Mouse (Mus musculus) spleen, embryonic (tissue): Measurements from ENCODE around the gene Rasgrp3.
"Not testable (repeated sequence)": the region's sequence is repeated elsewhere in the genome, so short reads cannot be mapped to it uniquely, and the experiment has no call there.

Source experiments
- CTCF ChIA-PET: fragments of 350-600 bp; sonication (Branson Sonifier 250); formaldehyde crosslinking; loops from one replicate; lab custom pipeline; 2022; lab: Charles Lee

Gene Rasgrp3

DNA sequence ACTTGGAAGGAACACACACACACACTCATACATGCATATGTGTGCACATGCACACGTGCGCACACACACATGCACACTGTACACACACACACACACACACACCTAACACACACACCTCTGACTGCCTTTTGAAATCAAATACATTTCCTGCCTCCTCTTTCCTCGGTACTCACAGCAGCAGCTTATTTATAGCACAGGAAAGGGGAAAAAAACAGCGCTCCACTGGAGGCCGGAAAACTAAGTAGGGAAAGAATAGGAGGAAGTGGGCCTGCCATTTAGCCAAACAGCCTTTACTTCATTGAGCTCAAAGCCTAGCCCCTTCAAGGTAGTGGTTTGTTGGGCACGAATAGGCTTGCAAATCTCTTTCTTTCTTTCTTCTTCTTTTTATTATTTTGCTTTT lies at the start of gene Rasgrp3:
Gene Rasgrp3, plus strand, starts transcription at position 298 of the 400 bp plus-strand sequence.
- CTCF ChIA-PET = interaction anchor here (1.6 kb wide), 1 partner anchor 32 kb away, joined by 3 read pairs; no protein-coding TSS in a partner anchor

GRCm38 (mm10) chr17:75388402-75388801 lies 47.3 kb upstream of the Rasgrp3 start:
- CTCF ChIA-PET = interaction anchor here (0.7 kb wide), 1 partner anchor 8 kb away, joined by 3 read pairs; no protein-coding TSS in a partner anchor

- CTCF ChIA-PET = no interaction called here
These were observed 45.6 kb upstream of the Rasgrp3 start for GRCm38 (mm10) chr17:75390142-75390541.

DNA sequence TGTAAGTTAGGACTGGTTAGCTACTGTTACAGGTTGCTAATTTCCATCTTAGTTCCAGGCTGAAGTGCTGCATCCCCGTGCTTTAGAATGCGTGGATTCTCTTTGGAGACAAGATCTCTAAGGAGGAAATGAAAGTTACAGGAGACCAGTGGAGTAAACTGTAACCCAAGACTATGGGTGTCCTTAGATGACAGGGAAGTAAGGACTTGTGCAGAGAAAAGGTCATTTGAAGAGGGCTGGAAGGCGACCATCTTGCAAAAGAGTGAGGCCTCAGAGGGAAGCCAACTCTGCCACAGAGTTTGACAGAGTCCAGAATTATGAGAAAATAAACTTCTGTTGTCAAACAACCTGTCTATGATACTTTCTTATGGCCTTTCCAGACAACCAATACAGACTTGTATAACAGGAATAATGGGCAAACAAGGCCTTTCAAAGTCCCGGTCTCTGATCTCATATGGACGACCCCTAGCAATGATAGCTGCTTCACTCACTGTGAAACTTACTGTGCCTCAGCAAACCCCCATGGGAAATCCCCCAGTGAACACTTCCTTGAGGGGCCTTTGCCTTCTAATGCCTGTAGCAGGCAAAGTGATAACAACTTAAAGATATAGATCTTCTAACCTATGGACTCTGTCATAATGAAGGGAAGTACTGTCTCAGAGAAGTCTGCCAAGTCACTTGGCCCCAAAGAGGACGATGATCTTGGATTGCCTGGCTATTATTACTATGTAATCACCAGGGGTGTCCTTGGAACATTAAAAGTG lies 44.1 kb upstream of the Rasgrp3 start:
- CTCF ChIA-PET = no interaction called here

GRCm38 (mm10) chr17:75406405-75406804 lies 29.3 kb upstream of the Rasgrp3 start:
- CTCF ChIA-PET = no interaction called here

- CTCF ChIA-PET = no interaction called here
These were observed 18.8 kb upstream of the Rasgrp3 start for GRCm38 (mm10) chr17:75416861-75417260.

- CTCF ChIA-PET = interaction anchor here (0.7 kb wide), 1 partner anchor 57 kb away, joined by 6 read pairs; no protein-coding TSS in a partner anchor
These were observed 1.5 kb upstream of the Rasgrp3 start for GRCm38 (mm10) chr17:75434152-75434551.

DNA sequence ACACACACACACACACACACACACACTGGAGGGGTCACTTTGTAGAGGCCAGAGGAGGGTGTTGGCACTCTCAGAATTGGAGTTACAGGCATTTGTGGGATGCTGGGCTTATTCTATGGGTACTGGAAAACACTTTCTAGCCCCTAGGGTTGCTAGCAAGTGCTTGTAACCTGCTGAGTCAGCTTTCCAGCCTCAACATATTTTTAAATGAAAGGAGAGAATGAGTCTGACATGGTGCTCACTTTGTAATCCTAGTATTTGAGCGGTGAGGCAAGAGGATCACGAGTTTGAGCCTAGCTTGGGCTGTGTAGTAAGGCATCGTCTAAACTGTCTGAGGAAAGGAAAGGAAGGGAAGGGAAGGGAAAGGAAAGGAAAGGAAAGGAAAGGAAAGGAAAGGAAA lies 825 bp upstream of the Rasgrp3 start:
- CTCF ChIA-PET = interaction anchor here (0.7 to 0.8 kb wide), 3 partner anchors 17 to 127 kb away, joined by 6 to 10 read pairs (median 6); no protein-coding TSS in a partner anchor

GRCm38 (mm10) chr17:75436095-75436494 lies 399 bp downstream of the Rasgrp3 start:
- CTCF ChIA-PET = interaction anchor here (1.6 kb wide), 1 partner anchor 31 kb away, joined by 3 read pairs; no protein-coding TSS in a partner anchor

DNA sequence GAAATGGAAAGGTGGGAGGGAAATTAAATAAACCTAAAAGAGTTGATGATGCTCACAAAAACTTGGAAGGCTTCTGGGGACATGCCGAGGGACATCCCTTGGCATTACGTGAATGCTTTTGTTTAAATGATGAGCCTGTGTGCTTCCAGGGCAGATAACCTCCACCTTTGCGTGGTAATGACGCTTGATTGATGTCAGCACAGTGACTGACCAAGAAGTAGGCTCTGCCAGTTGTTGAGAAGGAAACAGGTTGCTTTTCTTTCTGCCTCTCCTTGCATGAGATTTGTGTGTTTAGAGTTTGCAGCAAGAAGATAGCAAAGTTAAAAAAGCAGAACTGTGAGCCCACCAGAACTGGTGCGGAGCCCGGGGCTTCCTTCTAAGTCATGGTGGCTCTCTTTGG lies 1.1 kb downstream of the Rasgrp3 start:
- CTCF ChIA-PET = interaction anchor here (1.6 kb wide), 1 partner anchor 31 kb away, joined by 3 read pairs; no protein-coding TSS in a partner anchor

GRCm38 (mm10) chr17:75437239-75437750 lies 1.6 kb downstream of the Rasgrp3 start:
- CTCF ChIA-PET = no interaction called here

- CTCF ChIA-PET = no interaction called here
These were observed 2.5 kb downstream of the Rasgrp3 start for GRCm38 (mm10) chr17:75438162-75438561.

DNA sequence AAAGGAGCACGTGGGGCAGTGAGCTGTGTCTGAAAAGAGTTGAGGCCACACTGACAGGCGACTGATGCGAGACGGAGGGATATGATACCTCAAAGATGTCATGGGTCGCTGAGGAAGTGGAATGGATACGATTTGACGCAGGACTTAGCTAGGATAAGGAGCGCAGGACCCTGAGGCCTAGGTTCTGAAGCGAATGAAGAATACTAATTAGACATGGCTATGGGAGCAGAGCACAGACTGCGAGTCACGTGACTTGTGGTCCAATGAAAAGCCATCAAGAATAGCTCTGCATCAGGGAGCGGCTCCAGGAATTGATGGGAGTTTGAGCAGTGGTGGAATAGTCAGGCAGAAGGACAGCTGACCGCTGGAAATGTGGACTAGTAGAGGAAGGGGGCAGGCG lies 3.4 kb downstream of the Rasgrp3 start:
- CTCF ChIA-PET = no interaction called here

DNA sequence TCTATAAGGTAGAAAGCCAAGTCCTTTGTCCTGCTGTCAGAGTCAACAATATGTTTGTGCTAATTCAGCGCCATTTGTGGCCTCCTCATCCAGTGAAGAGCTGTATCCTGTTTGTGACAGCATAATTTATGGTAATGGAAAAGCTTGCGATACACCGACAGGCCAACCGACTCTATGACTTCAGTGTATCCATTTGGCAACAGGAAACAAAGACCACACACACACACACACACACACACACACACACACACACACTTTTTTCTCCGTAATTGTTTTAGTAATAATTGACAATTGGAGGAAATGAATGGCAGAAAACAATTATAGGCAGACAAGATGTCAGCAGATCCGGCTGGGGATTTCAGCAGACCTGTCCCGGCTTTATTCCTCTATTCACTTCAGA lies 4.9 kb downstream of the Rasgrp3 start:
- CTCF ChIA-PET = no interaction called here

DNA sequence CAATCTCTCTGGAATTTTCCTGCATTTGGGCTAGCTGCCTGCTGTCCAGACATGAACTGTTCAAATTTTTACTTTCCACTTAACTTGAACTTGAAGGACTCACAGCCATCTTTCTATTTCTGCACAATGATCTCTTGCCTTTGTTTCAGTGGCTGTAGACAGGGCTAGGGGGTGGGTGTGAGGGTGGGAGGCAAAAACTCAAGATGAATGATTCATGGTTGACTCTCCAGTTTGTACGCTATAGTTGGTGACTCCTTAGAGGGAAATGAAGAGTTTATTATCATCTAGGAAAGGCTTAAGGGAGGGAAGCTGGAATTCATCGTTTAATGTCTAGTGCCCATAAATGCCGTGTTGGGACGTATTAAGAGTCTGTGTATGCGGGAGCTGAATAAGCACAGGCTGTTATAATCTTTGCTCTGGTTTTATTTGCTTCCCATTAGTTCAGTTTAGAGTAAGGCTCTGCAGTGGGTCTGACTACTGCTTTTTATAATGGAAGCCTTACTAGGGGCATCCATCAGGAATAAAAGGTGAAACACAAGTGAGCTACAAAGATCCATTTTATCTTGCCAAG lies 5.6 kb downstream of the Rasgrp3 start:
- CTCF ChIA-PET = interaction anchor here (1.0 kb wide), 1 partner anchor 9 kb away, joined by 5 read pairs; no protein-coding TSS in a partner anchor

- CTCF ChIA-PET = no interaction called here
These were observed 6.7 kb downstream of the Rasgrp3 start for GRCm38 (mm10) chr17:75442352-75442751.

- CTCF ChIA-PET = interaction anchor here (1.1 kb wide), 1 partner anchor 10 kb away, joined by 3 read pairs; no protein-coding TSS in a partner anchor
These were observed 7.4 kb downstream of the Rasgrp3 start for GRCm38 (mm10) chr17:75443064-75443621.

DNA sequence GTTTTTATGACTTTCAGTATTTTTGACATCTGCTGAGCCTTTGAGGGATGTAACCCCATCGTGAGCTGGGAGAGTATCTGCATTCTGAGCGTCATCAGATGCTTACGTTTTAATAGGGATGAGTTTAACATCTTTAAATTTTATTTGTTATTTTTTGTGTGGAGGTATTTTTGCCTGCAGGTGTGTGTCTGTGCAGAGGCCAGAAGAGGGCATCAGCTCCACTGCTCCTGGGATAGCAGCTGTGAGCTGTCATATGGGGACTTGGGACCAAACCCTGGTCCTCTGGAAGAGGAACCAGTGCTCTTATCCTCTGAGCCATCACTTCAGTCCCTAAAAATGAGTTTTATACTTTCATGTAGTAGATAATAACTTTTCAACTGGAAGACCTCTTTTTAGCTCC lies 12.6 kb downstream of the Rasgrp3 start:
- CTCF ChIA-PET = no interaction called here

GRCm38 (mm10) chr17:75449022-75449421 lies 13.3 kb downstream of the Rasgrp3 start:
- CTCF ChIA-PET = no interaction called here

DNA sequence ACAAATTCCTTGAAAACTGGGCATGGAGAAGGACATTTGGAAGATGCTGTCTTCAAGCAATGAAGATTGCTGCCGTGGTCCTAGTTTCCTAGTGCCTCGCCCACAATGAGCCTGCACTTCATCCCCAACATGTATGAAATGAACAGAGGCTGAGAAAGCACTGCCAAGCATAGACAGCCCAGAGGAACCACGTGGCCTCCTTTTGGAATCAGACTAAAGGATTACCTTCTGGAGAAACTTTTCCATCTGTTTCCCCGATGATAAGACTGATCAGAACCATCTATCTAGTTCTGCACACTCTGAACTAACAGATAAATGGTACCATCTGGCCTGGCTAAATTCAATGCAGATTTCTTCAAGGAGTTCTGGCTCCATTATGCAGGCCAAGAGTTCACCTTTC lies 16.6 kb downstream of the Rasgrp3 start:
- CTCF ChIA-PET = no interaction called here

- CTCF ChIA-PET = interaction anchor here (1.1 kb wide), 1 partner anchor 10 kb away, joined by 3 read pairs; no protein-coding TSS in a partner anchor
These were observed 17.9 kb downstream of the Rasgrp3 start for GRCm38 (mm10) chr17:75453639-75454038.

DNA sequence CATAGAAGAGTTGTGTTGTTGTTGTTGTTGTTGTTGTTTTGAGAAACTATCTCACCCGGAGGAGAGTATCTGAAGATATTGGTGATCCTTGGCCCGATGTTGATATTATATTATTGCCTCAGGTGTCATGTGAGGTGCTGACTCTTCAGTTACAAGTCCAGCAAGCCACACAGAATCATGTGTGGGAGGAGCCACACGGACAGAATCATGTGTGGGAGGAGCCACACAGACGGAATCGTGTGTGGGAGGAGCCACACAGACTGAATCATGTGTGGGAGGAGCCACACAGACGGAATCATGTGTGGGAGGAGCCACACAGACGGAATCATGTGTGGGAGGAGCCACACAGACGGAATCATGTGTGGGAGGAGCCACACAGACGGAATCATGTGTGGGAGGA lies 20.4 kb downstream of the Rasgrp3 start:
- CTCF ChIA-PET = not testable (repeated sequence)
